Mouse (Mus musculus) midbrain, postnatal 0 days (tissue): ENCODE results near the gene Trub1. TPM values are rescaled to one million over a fixed set of nuclear protein-coding genes. Genes with fewer than 3 reads are reported as not detected.

Experiments used
- ATAC-seq: fragments of 200-750 bp; cut with Nextera tagmentation; 2 replicates; pipeline ENCODE4 v1.8.0; 2017; ENCODE audit warnings: moderate number of reproducible peaks, mild to moderate bottlenecking, moderate TSS enrichment, moderate library complexity; ENCODE audit not compliant: low FRiP score
- DNase-seq: peaks from one replicate; pipeline ENCODE4 v3.0.0-alpha.2; 2015; ENCODE audit warnings: low spot score
- H3K27ac ChIP-seq: fragments of 300-500 bp; sonication (generic); 2 replicates; pipeline ENCODE4 v1.5.1; 2014; ENCODE audit warnings: low read depth, mild to moderate bottlenecking, low read length, mixed read lengths
- H3K27me3 ChIP-seq: fragments of 300-500 bp; sonication (generic); 2 replicates; pipeline ENCODE4 v1.6.1; 2014; ENCODE audit warnings: low read length, control low read depth, mixed read lengths; ENCODE audit not compliant: insufficient read depth
- H3K36me3 ChIP-seq: fragments of 300-500 bp; sonication (generic); 2 replicates; pipeline ENCODE4 v1.6.1; 2014; ENCODE audit warnings: low read length, control low read depth, mixed read lengths; ENCODE audit not compliant: insufficient read depth
- H3K4me1 ChIP-seq: fragments of 300-500 bp; sonication (generic); 2 replicates; pipeline ENCODE4 v1.6.1; 2014; ENCODE audit warnings: mild to moderate bottlenecking, control low read depth, antibody characterized with exemption, low read length, mixed read lengths; ENCODE audit not compliant: insufficient read depth
- H3K4me2 ChIP-seq: fragments of 300-500 bp; sonication (generic); 2 replicates; pipeline ENCODE4 v1.6.1; 2014; ENCODE audit warnings: low read depth, mild to moderate bottlenecking, low read length, mixed read lengths; ENCODE audit not compliant: poor library complexity, severe bottlenecking
- H3K4me3 ChIP-seq: fragments of 300-500 bp; sonication (generic); 2 replicates; pipeline ENCODE4 v1.5.1; 2014; ENCODE audit warnings: low read depth, mild to moderate bottlenecking, low read length, moderate library complexity
- H3K9ac ChIP-seq: fragments of 300-500 bp; sonication (generic); replicated peaks from 2 replicates; pipeline ENCODE4 v1.6.1; 2014; ENCODE audit warnings: mild to moderate bottlenecking, low read length, moderate library complexity, mixed read lengths; ENCODE audit not compliant: poor library complexity, severe bottlenecking
- H3K9me3 ChIP-seq: fragments of 300-500 bp; sonication (generic); 2 replicates; pipeline ENCODE4 v1.6.1; 2016; ENCODE audit warnings: low read length, control low read depth
- CTCF ChIP-seq: IDR thresholded peaks from 2 replicates; pipeline ENCODE4 v1.5.1; 2016; ENCODE audit warnings: antibody characterized with exemption, mild to moderate bottlenecking
- WGBS: fragments of 180-500 bp; shearing (Covaris S2); extraction: QIAGEN DNeasy Blood & Tissue Kit; methylation state at CpG from one replicate; pipeline ENCODE4 v1.1.7; 2014; 5-methylcytosine and 5-hydroxymethylcytosine counted together
- polyA plus RNA-seq: library from polyadenylated mRNA; unstranded; fragments of >200 nt; fragmentation: Nextera tagmentation; extraction: Ambion mirVana; gene quantifications from 2 replicates; pipeline ENCODE4 v1.2.1, GENCODE M21; 2015
- total RNA-seq: library from RNA; depleted of rRNA; stranded (reverse); fragments of >200 nt; gene quantifications from 2 replicates; pipeline ENCODE4 v1.2.3, GENCODE M21; 2014

Gene Trub1
- total and polyA plus RNA-seq, 2 experiments from 2014 or later: 18.3 to 18.5 TPM

DNA sequence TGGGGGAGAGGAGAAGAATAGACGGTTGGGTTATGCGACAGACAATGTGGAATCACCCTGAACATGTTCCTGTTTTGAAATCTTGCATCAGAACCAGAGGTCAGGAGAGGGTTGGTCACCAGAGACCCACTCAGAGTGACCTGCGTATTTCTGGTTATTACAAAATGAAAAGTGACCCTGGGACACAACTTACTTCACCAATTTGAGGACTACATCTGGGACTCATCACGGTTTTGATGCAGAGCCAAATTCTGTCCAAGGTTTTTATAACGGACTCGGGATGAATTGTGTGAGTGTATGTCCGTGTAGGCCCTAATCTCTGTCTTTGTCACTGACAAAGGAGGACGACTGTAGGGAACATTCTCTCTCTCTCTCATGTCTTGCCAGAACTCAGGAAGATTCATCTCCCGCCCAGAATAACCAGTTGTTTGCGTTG, 16.1 kb upstream of the Trub1 start:
- WGBS: 64% methylated on average over 10 of the region's 10 CpGs
- no peak for DNase-seq
- Histone ChIP-seq H3K4me3 (no peak overlapping the region), H3K36me3 (no peaks in the 10 kb centered on the region), H3K27me3 (no peaks in the 10 kb centered on the region; the same call in 1 of the 2 replicates), H3K4me1 (no peaks in the 10 kb centered on the region; the same call in 1 of the 2 replicates), H3K9ac (no peak overlapping the region), H3K4me2 (no peak overlapping the region), H3K9me3 (no peaks in the 10 kb centered on the region), H3K27ac (no peak overlapping the region)
- ATAC-seq: no peak
- no peak for TF ChIP-seq CTCF

DNA sequence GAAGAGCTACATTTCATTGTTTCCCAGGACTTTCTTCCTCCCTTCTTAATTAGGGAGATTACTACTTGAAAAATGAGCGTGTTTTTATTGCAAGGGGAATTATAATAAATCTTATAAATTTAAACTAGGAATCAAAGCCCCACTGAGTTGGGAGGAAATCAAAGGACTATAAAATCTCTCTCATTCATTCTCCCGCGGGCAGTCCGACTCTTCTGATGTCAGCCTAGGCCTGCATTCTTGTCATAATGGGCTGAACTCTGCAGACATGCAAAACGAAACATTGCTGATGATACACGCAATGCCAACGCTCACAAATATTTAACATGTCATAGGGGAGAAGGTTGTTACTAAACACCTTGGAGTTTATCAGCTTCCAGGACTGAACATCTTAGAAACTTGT, 15.7 kb upstream of the Trub1 start:
- DNase-seq (no peak), ATAC-seq (no peak)
- Histone ChIP-seq H3K9ac (no peak overlapping the region), H3K27me3 (no peaks in the 10 kb centered on the region; the same call in 1 of the 2 replicates), H3K36me3 (no peaks in the 10 kb centered on the region), H3K4me3 (no peak overlapping the region), H3K9me3 (no peaks in the 10 kb centered on the region), H3K4me1 (no peaks in the 10 kb centered on the region), H3K27ac (no peak overlapping the region), H3K4me2 (no peak overlapping the region)
- TF ChIP-seq CTCF: no peak
- WGBS: 57% methylated on average over 7 of the region's 7 CpGs

DNA sequence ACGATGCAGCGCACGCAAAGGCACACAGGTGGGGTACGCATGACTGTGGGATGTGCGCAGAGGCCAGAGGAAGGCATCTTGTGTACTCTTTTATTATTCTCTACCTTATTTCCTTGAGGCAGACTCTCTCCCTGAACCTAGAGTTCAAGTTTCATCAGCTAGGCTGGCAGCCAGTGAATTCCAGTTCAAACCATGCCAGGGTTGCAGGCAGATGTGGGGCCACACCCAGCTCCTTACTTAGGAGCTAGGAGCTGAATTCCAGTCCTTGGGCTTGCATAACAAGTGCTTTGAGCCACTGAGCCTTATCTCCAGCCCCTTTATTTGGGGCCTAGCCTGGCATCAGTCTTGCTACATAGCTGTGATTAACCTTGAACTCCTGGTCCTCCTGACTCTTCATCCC, 13.4 kb upstream of the Trub1 start:
- no peaks in the 10 kb centered on the region for H3K36me3 ChIP-seq
- TF ChIP-seq CTCF: no peak
- no peaks in the 10 kb centered on the region for H3K4me1 ChIP-seq
- H3K4me3 ChIP-seq: no peak overlapping the region
- H3K4me2 ChIP-seq: no peak overlapping the region
- no peaks in the 10 kb centered on the region; the same call in 1 of the 2 replicates for H3K27me3 ChIP-seq
- WGBS: 96% methylated on average over 5 of the region's 5 CpGs
- DNase-seq (no peak), ATAC-seq (no peak)
- no peak overlapping the region for H3K9ac ChIP-seq
- no peaks in the 10 kb centered on the region for H3K9me3 ChIP-seq
- no peak overlapping the region for H3K27ac ChIP-seq

DNA sequence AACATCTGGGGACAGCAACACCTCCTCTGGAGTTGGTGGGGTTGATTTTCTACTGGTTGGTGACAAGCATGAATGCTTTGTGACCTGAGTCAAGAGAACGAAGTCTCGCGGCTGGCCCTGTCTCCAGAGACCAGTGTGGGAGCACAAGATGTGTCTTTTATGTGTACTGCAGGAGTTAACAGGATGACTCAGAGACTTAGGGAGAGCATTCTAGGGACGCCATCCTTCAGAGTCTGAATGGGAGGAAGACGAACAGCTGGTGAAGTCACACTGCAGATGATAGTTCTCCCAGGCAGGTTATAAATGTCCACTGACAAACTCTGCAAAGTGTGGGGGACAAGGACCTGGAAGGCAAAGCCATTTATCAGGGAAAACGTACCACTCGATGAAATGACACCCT, 11.2 kb upstream of the Trub1 start:
- 56% methylated on average over 7 of the region's 7 CpGs for WGBS
- Histone ChIP-seq H3K9me3 (no peaks in the 10 kb centered on the region), H3K27ac (no peak overlapping the region), H3K4me1 (no peaks in the 10 kb centered on the region), H3K27me3 (no peaks in the 10 kb centered on the region; the same call in 1 of the 2 replicates), H3K4me2 (no peak overlapping the region), H3K4me3 (no peak overlapping the region), H3K36me3 (no peaks in the 10 kb centered on the region), H3K9ac (no peak overlapping the region)
- DNase-seq: no peak
- TF ChIP-seq CTCF: no peak
- ATAC-seq: no peak

DNA sequence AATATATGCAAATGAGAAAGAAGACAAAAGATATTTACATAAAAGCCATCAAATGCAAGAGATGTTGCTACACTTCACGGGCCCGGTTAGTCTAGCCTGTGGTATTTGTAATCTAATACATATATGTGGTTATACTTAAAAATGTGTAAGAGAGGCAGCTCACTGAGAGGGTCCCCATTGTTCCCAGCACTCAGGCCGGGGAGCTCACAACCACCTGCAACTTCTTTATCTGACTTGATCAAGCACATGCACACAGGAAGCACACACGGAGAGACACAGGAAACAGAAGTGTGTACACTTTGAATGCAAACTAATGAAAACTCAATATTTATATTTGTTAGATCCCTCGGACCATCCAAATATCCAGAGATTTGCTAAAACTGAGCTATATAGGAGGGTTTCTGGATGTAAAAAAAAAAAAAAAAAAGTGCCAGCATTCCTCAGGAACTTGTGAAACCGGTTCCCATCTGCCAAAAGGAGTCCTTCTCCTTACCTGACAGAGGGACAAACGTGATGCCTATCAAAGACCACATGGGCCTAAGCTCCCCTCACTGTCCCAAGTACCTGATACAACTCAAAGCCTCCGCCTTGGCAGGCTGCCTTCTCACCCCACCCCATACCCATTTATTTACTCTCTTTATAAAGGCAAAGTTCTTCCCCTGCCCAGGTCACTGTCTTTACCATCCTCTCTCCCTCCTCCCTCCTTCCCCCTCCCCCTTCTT, 9.6 kb upstream of the Trub1 start:
- no peaks in the 10 kb centered on the region; the same call in 1 of the 2 replicates for H3K27me3 ChIP-seq
- H3K27ac ChIP-seq: no peak overlapping the region
- DNase-seq (no peak), ATAC-seq (no peak)
- no peaks in the 10 kb centered on the region for H3K9me3 ChIP-seq
- no peak for TF ChIP-seq CTCF
- no peaks in the 10 kb centered on the region for H3K4me1 ChIP-seq
- no peaks in the 10 kb centered on the region for H3K36me3 ChIP-seq
- H3K4me2 ChIP-seq: no peak overlapping the region
- WGBS: 44% methylated on average over 8 of the region's 8 CpGs
- no peak overlapping the region for H3K9ac ChIP-seq
- H3K4me3 ChIP-seq: no peak overlapping the region

DNA sequence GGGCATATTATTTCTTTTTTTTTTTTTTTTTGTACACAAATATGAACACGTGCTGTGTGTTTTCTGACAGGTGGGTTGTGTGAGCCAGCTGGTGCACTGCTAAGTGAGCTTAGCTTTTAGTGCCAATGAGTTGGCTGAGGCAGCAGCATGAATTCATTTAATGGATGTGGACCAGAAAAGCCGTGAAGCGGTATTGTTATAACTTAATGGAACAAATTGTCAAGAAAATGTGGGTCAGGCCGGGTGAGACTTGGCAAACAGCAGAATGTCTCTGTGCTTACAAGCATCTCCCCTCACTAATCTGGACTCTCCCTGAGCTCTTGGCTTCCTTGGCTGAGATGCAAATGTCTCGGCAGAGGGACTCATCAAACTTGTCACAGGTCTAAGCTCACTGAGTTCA, 7.7 kb upstream of the Trub1 start:
- Histone ChIP-seq H3K4me1 (no peaks in the 10 kb centered on the region), H3K36me3 (no peaks in the 10 kb centered on the region), H3K4me3 (no peak overlapping the region), H3K27ac (no peak overlapping the region), H3K4me2 (no peak overlapping the region), H3K27me3 (no peaks in the 10 kb centered on the region; the same call in 1 of the 2 replicates), H3K9ac (no peak overlapping the region), H3K9me3 (no peaks in the 10 kb centered on the region)
- no peak for TF ChIP-seq CTCF
- 30% methylated on average over 5 of the region's 5 CpGs for WGBS
- ATAC-seq (no peak), DNase-seq (peak; percentile 75)
